Mouse (Mus musculus) stomach, embryonic 14.5 days (tissue): ENCODE measurements around the gene Crim1. TPM values are rescaled to one million over a fixed set of nuclear protein-coding genes. Genes with fewer than 3 reads are reported as not detected.
A peak's percentile ranks its signal among the peaks of the same experiment; 100 is the strongest.

Experiments used
- ATAC-seq: fragments of 200-750 bp; cut with Nextera tagmentation; 2 replicates; pipeline ENCODE4 v1.8.0; 2017; ENCODE audit warnings: low read depth, moderate TSS enrichment; ENCODE audit not compliant: insufficient number of reproducible peaks, insufficient read depth, low FRiP score
- H3K27ac ChIP-seq: fragments of 300-500 bp; sonication (generic); 2 replicates; pipeline ENCODE4 v1.5.1; 2014; ENCODE audit warnings: mild to moderate bottlenecking, low read length, moderate library complexity, mixed read lengths
- H3K27me3 ChIP-seq: fragments of 300-500 bp; sonication (generic); 2 replicates; pipeline ENCODE4 v1.6.1; 2014; ENCODE audit warnings: low read length, control low read depth, mixed read lengths; ENCODE audit not compliant: control insufficient read depth, insufficient read depth
- H3K36me3 ChIP-seq: fragments of 300-500 bp; sonication (generic); 2 replicates; pipeline ENCODE4 v1.6.1; 2014; ENCODE audit warnings: mild to moderate bottlenecking, control low read depth, low read length, moderate library complexity, mixed read lengths; ENCODE audit not compliant: control insufficient read depth, insufficient read depth
- H3K4me1 ChIP-seq: fragments of 300-500 bp; sonication (generic); 2 replicates; pipeline ENCODE4 v1.6.1; 2014; ENCODE audit warnings: low read length, control low read depth, mixed read lengths; ENCODE audit not compliant: control insufficient read depth, insufficient read depth
- H3K4me2 ChIP-seq: fragments of 300-500 bp; sonication (generic); replicated peaks from 2 replicates; pipeline ENCODE4 v1.6.1; 2014; ENCODE audit warnings: low read depth, low read length, control low read depth
- H3K4me3 ChIP-seq: fragments of 300-500 bp; sonication (generic); 2 replicates; pipeline ENCODE4 v1.5.1; 2014; ENCODE audit warnings: low read depth, low read length, control low read depth
- H3K9ac ChIP-seq: fragments of 300-500 bp; sonication (generic); replicated peaks from 2 replicates; pipeline ENCODE4 v1.6.1; 2014; ENCODE audit warnings: low read depth, mild to moderate bottlenecking, control low read depth, low read length, moderate library complexity, mixed read lengths
- H3K9me3 ChIP-seq: fragments of 300-500 bp; sonication (generic); 2 replicates; pipeline ENCODE4 v1.6.1; 2016; ENCODE audit warnings: low read depth, low read length, control low read depth; ENCODE audit not compliant: control insufficient read depth
- WGBS: fragments of 180-500 bp; shearing (Covaris S2); extraction: QIAGEN DNeasy Blood & Tissue Kit; methylation state at CpG from one replicate; pipeline ENCODE4 v1.1.7; 2014; 5-methylcytosine and 5-hydroxymethylcytosine counted together
- polyA plus RNA-seq: library from polyadenylated mRNA; unstranded; fragments of >200 nt; fragmentation: Nextera tagmentation; extraction: Ambion mirVana; gene quantifications from 2 replicates; pipeline ENCODE4 v1.2.1, GENCODE M21; 2014

The Crim1 gene
- polyA plus RNA-seq, 1 experiment from 2014 or later = 4.9 TPM

DNA sequence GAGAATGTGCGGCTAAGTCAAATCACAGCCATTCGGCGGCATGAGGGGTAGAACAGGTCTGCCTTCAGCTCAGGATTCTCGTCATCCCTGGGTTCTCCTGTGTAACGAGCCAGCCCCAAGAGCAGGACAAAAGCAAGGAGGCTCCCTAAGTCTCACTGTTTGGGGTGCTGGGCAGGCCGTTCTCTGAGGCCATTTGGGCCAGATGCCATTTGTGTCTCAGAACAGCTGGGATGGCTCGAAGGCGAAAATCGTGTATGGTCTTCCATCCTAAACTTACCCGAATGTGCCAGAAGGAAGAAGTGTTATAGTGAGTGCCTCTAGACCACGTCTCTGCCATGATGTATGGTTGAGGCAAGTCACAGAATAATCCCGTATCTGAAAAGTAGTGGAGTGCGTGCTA is 86.0 kb downstream of the Crim1 start:
- Histone ChIP-seq H3K9me3 (no peaks in the 10 kb centered on the region), H3K9ac (no peak overlapping the region), H3K27me3 (no peaks in the 10 kb centered on the region), H3K36me3 (no peaks in the 10 kb centered on the region; the same call in 1 of the 2 replicates), H3K27ac (no peak overlapping the region), H3K4me3 (no peak overlapping the region), H3K4me1 (0 out of 2 replicates have a peak, but pooled peaks cover 2% of the 10 kb centered on the region), H3K4me2 (no peak overlapping the region)
- WGBS = 72% methylated on average over 13 of the region's 13 CpGs
- no peak for ATAC-seq

- Histone ChIP-seq H3K36me3 (no peaks in the 10 kb centered on the region; the same call in 1 of the 2 replicates), H3K4me1 (0 out of 2 replicates have a peak, but pooled peaks cover 2% of the 10 kb centered on the region), H3K4me2 (no peak overlapping the region), H3K9me3 (no peaks in the 10 kb centered on the region), H3K27me3 (no peaks in the 10 kb centered on the region), H3K4me3 (no peak overlapping the region), H3K9ac (no peak overlapping the region), H3K27ac (no peak overlapping the region)
- 59% methylated on average over 2 of the region's 2 CpGs for WGBS
- no peak for ATAC-seq
Observed at GRCm38 (mm10) chr17:78287391-78287790, 87.3 kb downstream of the Crim1 start.

GRCm38 (mm10) chr17:78290153-78290876 is 90.3 kb downstream of the Crim1 start:
- Histone ChIP-seq H3K4me3 (no peak overlapping the region), H3K4me2 (no peak overlapping the region), H3K4me1 (0 out of 2 replicates have a peak, but pooled peaks cover 2% of the 10 kb centered on the region), H3K36me3 (no peaks in the 10 kb centered on the region; the same call in 1 of the 2 replicates), H3K9me3 (no peaks in the 10 kb centered on the region), H3K27ac (no peak overlapping the region), H3K27me3 (no peaks in the 10 kb centered on the region), H3K9ac (no peak overlapping the region)
- 89% methylated on average over 6 of the region's 6 CpGs for WGBS
- ATAC-seq = no peak

DNA sequence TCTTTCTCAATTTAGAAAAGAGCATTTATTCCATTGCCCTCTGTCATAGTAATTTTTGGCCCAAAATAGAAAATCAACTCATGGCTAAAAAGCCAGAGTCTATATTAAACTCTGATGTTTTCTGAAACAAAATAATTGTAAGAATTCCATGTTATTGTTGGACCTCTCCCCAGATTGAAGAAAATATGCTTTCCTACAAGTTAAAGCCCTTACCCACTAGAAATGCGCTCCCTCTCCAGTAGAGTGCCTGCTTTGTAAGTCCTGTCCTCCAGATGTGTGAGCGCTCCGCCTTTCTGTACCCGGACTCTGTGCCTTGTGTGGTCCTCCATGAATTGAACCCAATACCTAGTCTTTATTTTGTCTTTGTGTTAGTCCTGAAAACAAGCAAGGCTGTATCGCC is 91.0 kb downstream of the Crim1 start:
- Histone ChIP-seq H3K4me1 (0 out of 2 replicates have a peak, but pooled peaks cover 2% of the 10 kb centered on the region), H3K4me3 (no peak overlapping the region), H3K9me3 (no peaks in the 10 kb centered on the region), H3K4me2 (no peak overlapping the region), H3K27ac (no peak overlapping the region), H3K9ac (no peak overlapping the region), H3K27me3 (no peaks in the 10 kb centered on the region), H3K36me3 (no peaks in the 10 kb centered on the region; the same call in 1 of the 2 replicates)
- ATAC-seq = no peak
- WGBS = 93% methylated on average over 5 of the region's 5 CpGs

DNA sequence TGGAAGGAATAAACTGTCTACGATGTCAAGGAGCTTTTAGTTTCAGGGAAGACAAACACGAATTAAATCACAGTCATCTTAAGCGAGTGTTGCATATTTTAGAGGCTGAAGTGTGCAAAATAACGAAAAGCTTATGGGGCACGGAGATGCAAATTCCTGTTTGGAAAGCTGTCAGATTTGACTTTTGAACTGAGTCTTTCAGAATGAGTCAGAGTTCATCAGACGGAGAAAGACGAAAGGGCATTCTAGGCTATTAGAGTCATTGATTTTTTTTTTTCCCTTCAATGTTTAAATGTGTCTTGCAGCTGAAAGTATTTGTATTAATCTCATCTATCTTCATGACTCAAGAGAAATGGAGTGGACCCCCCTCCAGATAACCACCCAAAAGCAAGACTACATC is 92.3 kb downstream of the Crim1 start:
- whole genome bisulfite sequencing = 52% methylated on average over 7 of the region's 7 CpGs
- no peak overlapping the region for H3K9ac ChIP-seq
- H3K4me3 ChIP-seq = no peak overlapping the region
- H3K36me3 ChIP-seq = no peaks in the 10 kb centered on the region; the same call in 1 of the 2 replicates
- no peak overlapping the region for H3K27ac ChIP-seq
- H3K4me2 ChIP-seq = no peak overlapping the region
- no peaks in the 10 kb centered on the region for H3K27me3 ChIP-seq
- H3K9me3 ChIP-seq = no peaks in the 10 kb centered on the region
- H3K4me1 ChIP-seq = no peaks in the 10 kb centered on the region
- no peak for ATAC-seq

- Histone ChIP-seq H3K9me3 (no peaks in the 10 kb centered on the region), H3K27me3 (no peaks in the 10 kb centered on the region), H3K4me2 (no peak overlapping the region), H3K4me3 (no peak overlapping the region), H3K27ac (no peak overlapping the region), H3K36me3 (no peaks in the 10 kb centered on the region; the same call in 1 of the 2 replicates), H3K4me1 (no peaks in the 10 kb centered on the region), H3K9ac (no peak overlapping the region)
- no peak for ATAC-seq
- 92% methylated on average over 10 of the region's 10 CpGs for WGBS
Observed at GRCm38 (mm10) chr17:78292827-78293488, 92.9 kb downstream of the Crim1 start.

DNA sequence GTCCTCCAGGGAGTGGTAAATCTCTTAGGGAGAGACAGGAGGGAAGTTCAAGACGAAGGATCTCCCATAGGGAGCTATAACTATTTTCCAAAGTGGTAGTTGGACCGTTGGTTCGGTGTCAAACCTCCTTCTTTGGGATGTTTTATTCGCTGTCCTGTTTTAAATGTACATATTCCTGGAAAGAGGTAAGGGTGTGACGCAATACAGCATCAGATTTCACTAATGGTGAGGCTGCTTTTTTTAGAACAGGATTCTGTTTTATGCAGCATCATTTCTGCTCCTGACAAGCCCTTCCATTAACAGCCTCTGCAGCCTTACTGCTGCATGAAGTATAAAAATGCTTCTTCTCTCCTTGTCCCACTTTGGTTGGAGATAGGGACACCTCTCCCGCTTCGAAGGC is 95.9 kb downstream of the Crim1 start:
- peaks cover 9% of the 10 kb centered on the region; the same call in 1 of the 2 replicates for H3K4me1 ChIP-seq
- ATAC-seq = no peak
- 73% methylated on average over 7 of the region's 7 CpGs for WGBS

GRCm38 (mm10) chr17:78298140-78298539 is 98.1 kb downstream of the Crim1 start:
- no peaks in the 10 kb centered on the region for H3K9me3 ChIP-seq
- no peak overlapping the region for H3K9ac ChIP-seq
- peaks cover 9% of the 10 kb centered on the region; the same call in 1 of the 2 replicates for H3K4me1 ChIP-seq
- no peak overlapping the region for H3K4me2 ChIP-seq
- H3K27me3 ChIP-seq = no peaks in the 10 kb centered on the region
- ATAC-seq = peak; percentile 39; the same call in 1 of the 2 replicates
- no peak overlapping the region for H3K4me3 ChIP-seq
- WGBS = 59% methylated on average over 5 of the region's 5 CpGs
- no peaks in the 10 kb centered on the region for H3K36me3 ChIP-seq
- no peak overlapping the region for H3K27ac ChIP-seq

More for the DNA sequence above, 95.9 kb downstream of the Crim1 start:
- Histone ChIP-seq H3K27me3 (no peaks in the 10 kb centered on the region), H3K4me2 (no peak overlapping the region), H3K9me3 (no peaks in the 10 kb centered on the region), H3K9ac (no peak overlapping the region), H3K4me3 (no peak overlapping the region), H3K36me3 (no peaks in the 10 kb centered on the region; the same call in 1 of the 2 replicates), H3K27ac (no peak overlapping the region)
